Mouse (Mus musculus) lung, postnatal 25 days (tissue): ENCODE measurements around the gene Hunk.
A peak's percentile ranks its signal among the peaks of the same experiment; 100 is the strongest.

Experiments used
- DNase-seq: peaks from one replicate; pipeline ENCODE4 v3.0.0; 2022; ENCODE audit warnings: low spot score

Hunk gene

GRCm38 (mm10) chr16:90437276-90437675 lies 51.5 kb downstream of the Hunk start:
- no peak for DNase-seq

GRCm38 (mm10) chr16:90439493-90439892 lies 53.7 kb downstream of the Hunk start:
- no peak for DNase-seq

GRCm38 (mm10) chr16:90440654-90441053 lies 54.8 kb downstream of the Hunk start:
- DNase-seq: no peak

- no peak for DNase-seq
These were observed 57.2 kb downstream of the Hunk start for GRCm38 (mm10) chr16:90442991-90443390.

- peak; percentile 59 for DNase-seq
These were observed 67.4 kb downstream of the Hunk start for GRCm38 (mm10) chr16:90453197-90453596.

GRCm38 (mm10) chr16:90456495-90457125 lies 70.8 kb downstream of the Hunk start:
- no peak for DNase-seq

GRCm38 (mm10) chr16:90458899-90459610 lies 73.2 kb downstream of the Hunk start:
- DNase-seq: peak; percentile 39

GRCm38 (mm10) chr16:90461304-90461905 lies 75.6 kb downstream of the Hunk start:
- DNase-seq: no peak

- DNase-seq: no peak
These were observed 77.0 kb downstream of the Hunk start for GRCm38 (mm10) chr16:90462728-90463275.

GRCm38 (mm10) chr16:90465154-90465553 lies 79.3 kb downstream of the Hunk start:
- no peak for DNase-seq

- no peak for DNase-seq
These were observed 82.5 kb downstream of the Hunk start for GRCm38 (mm10) chr16:90468286-90468685.

- no peak for DNase-seq
These were observed 90.0 kb downstream of the Hunk start for GRCm38 (mm10) chr16:90475701-90476229.

GRCm38 (mm10) chr16:90481612-90482011 lies 95.8 kb downstream of the Hunk start:
- no peak for DNase-seq

GRCm38 (mm10) chr16:90483341-90483740 lies 97.5 kb downstream of the Hunk start:
- DNase-seq: no peak

GRCm38 (mm10) chr16:90485125-90485524 lies 99.3 kb downstream of the Hunk start:
- no peak for DNase-seq

GRCm38 (mm10) chr16:90485599-90485998 lies 99.8 kb downstream of the Hunk start:
- no peak for DNase-seq

- DNase-seq: no peak
These were observed 104.3 kb downstream of the Hunk start for GRCm38 (mm10) chr16:90490066-90490465.

GRCm38 (mm10) chr16:90491898-90492499 lies 106.2 kb downstream of the Hunk start:
- no peak for DNase-seq

- DNase-seq: no peak
These were observed 111.1 kb downstream of the Hunk start for GRCm38 (mm10) chr16:90496930-90497329.

GRCm38 (mm10) chr16:90497749-90498464 lies 112.1 kb downstream of the Hunk start:
- DNase-seq: no peak

- no peak for DNase-seq
These were observed 115.0 kb downstream of the Hunk start for GRCm38 (mm10) chr16:90500809-90501208.

GRCm38 (mm10) chr16:90505252-90505651 lies 119.4 kb downstream of the Hunk start:
- DNase-seq: no peak
